Comparison of ENCODE assay signal across 11 mouse cellular contexts in genomic region chr2:156304351-156304750, GRCm38 (mm10).
"Had no signal": no experiment of that assay in that cellular context is flagged by ENCODE, and none has a peak within 500 bp of the region (broad histone marks: within the 10 kb centered on the region; RNA-seq: fewer than 3 reads in every experiment).

No protein-coding gene starts in this region.

- ATAC-seq: hindbrain, postnatal 0 days; midbrain, embryonic 13.5 days had no signal

- H3K27ac ChIP-seq: hindbrain, embryonic 13.5 days; hindbrain, postnatal 0 days; limb, embryonic 12.5 days; midbrain, embryonic 13.5 days; neural tube, embryonic 12.5 days had no signal

- H3K9me3 ChIP-seq: hindbrain, embryonic 13.5 days; limb, embryonic 12.5 days; megakaryocyte, embryonic 14.5 days; midbrain, embryonic 13.5 days; neural tube, embryonic 12.5 days had no signal

- H3K27me3 ChIP-seq: hindbrain, embryonic 13.5 days; limb, embryonic 12.5 days; megakaryocyte, embryonic 14.5 days; midbrain, embryonic 13.5 days; neural tube, embryonic 12.5 days had no signal

- H3K4me2 ChIP-seq: hindbrain, embryonic 13.5 days; limb, embryonic 12.5 days; lung, embryonic 14.5 days; midbrain, embryonic 13.5 days; neural tube, embryonic 12.5 days had no signal

- H3K9ac ChIP-seq: hindbrain, embryonic 13.5 days; limb, embryonic 12.5 days; lung, embryonic 14.5 days; midbrain, embryonic 13.5 days; neural tube, embryonic 12.5 days had no signal

- DNase-seq: lung, embryonic 14.5 days; lung, postnatal 10 days; lung, postnatal 4 days; thymus, adult 2 months; thymus, postnatal 25 days had no signal

- H3K4me1 ChIP-seq: hindbrain, embryonic 13.5 days; limb, embryonic 12.5 days; megakaryocyte, embryonic 14.5 days; midbrain, embryonic 13.5 days; neural tube, embryonic 12.5 days had no signal

- H3K4me3 ChIP-seq: hindbrain, embryonic 13.5 days; limb, embryonic 12.5 days; megakaryocyte, embryonic 14.5 days; midbrain, embryonic 13.5 days; neural tube, embryonic 12.5 days had no signal
